Mouse (Mus musculus) midbrain, embryonic 14.5 days (tissue): ENCODE measurements around the gene Sema3g. TPM values are rescaled to one million over a fixed set of nuclear protein-coding genes. Genes with fewer than 3 reads are reported as not detected.

ENCODE experiments used
- ATAC-seq: fragments of 200-750 bp; cut with Nextera tagmentation; 2 replicates; pipeline ENCODE4 v1.8.0; 2017; ENCODE audit warnings: moderate number of reproducible peaks, moderate library complexity; ENCODE audit not compliant: low FRiP score, low TSS enrichment
- DNase-seq: peaks from one replicate; pipeline ENCODE4 v3.0.0-alpha.2; 2015
- H3K27ac ChIP-seq: fragments of 300-500 bp; sonication (generic); replicated peaks from 2 replicates; pipeline ENCODE4 v1.5.1; 2014; ENCODE audit warnings: mild to moderate bottlenecking, low read depth, low read length, moderate library complexity
- H3K27me3 ChIP-seq: fragments of 300-500 bp; sonication (generic); 2 replicates; pipeline ENCODE4 v1.6.1; 2014; ENCODE audit warnings: low read length, control low read depth, mixed read lengths; ENCODE audit not compliant: control insufficient read depth, insufficient read depth
- H3K36me3 ChIP-seq: fragments of 300-500 bp; sonication (generic); 2 replicates; pipeline ENCODE4 v1.6.1; 2014; ENCODE audit warnings: low read length, control low read depth; ENCODE audit not compliant: control insufficient read depth, insufficient read depth
- H3K4me1 ChIP-seq: fragments of 300-500 bp; sonication (generic); 2 replicates; pipeline ENCODE4 v1.6.1; 2014; ENCODE audit warnings: mild to moderate bottlenecking, antibody characterized with exemption, low read length, control low read depth; ENCODE audit not compliant: control insufficient read depth, insufficient read depth
- H3K4me2 ChIP-seq: fragments of 300-500 bp; sonication (generic); 2 replicates; pipeline ENCODE4 v1.6.1; 2014; ENCODE audit warnings: mild to moderate bottlenecking, low read length, moderate library complexity
- H3K4me3 ChIP-seq: fragments of 300-500 bp; sonication (generic); replicated peaks from 2 replicates; pipeline ENCODE4 v1.5.1; 2014; ENCODE audit warnings: low read depth, low read length
- H3K9ac ChIP-seq: fragments of 300-500 bp; sonication (generic); replicated peaks from 2 replicates; pipeline ENCODE4 v1.6.1; 2014; ENCODE audit warnings: mild to moderate bottlenecking, low read length, moderate library complexity
- H3K9me3 ChIP-seq: fragments of 300-500 bp; sonication (generic); 2 replicates; pipeline ENCODE4 v1.6.1; 2016; ENCODE audit warnings: low read length, control low read depth, mixed read lengths; ENCODE audit not compliant: control insufficient read depth
- WGBS: fragments of 180-500 bp; shearing (Covaris S2); extraction: QIAGEN DNeasy Blood & Tissue Kit; methylation state at CpG from one replicate; pipeline ENCODE4 v1.1.7; 2014; 5-methylcytosine and 5-hydroxymethylcytosine counted together
- polyA plus RNA-seq: library from polyadenylated mRNA; unstranded; fragments of >200 nt; fragmentation: Nextera tagmentation; extraction: Ambion mirVana; gene quantifications from 2 replicates; pipeline ENCODE4 v1.2.1, GENCODE M21; 2014

The Sema3g gene
- polyA plus RNA-seq, 1 experiment from 2014 or later: 0.24 TPM

GRCm38 (mm10) chr14:31211854-31212253 is 5.8 kb upstream of the Sema3g start:
- H3K4me1 ChIP-seq: peaks cover 10% of the 10 kb centered on the region; the same call in 1 of the 2 replicates
- no peak overlapping the region for H3K9ac ChIP-seq
- H3K27ac ChIP-seq: no peak overlapping the region
- ATAC-seq: no peak
- no peaks in the 10 kb centered on the region for H3K36me3 ChIP-seq
- DNase-seq: no peak
- H3K4me2 ChIP-seq: no peak overlapping the region
- no peaks in the 10 kb centered on the region for H3K27me3 ChIP-seq
- no peak overlapping the region for H3K4me3 ChIP-seq
- H3K9me3 ChIP-seq: no peaks in the 10 kb centered on the region
- 91% methylated on average over 6 of the region's 6 CpGs for WGBS

DNA sequence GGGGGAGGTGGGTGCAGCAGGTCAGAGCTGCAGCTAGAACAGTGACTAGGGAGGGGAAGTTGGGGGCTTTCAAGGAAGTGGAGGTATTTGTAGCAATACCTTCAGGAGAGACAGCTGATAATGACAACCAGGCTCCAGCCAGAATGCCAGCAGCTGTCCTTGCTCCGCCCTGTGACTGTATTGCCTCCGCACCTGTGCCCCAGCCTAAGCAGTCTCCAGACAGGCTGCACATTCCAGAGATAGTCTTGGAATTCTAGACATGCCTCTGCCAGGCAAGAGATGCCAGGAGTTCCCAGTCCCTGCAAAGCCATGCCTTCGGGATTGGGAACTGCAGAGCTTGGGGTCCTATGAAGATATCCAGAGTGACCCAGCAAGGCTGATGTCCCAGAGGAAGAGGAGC is 5.2 kb upstream of the Sema3g start:
- Histone ChIP-seq H3K36me3 (no peaks in the 10 kb centered on the region), H3K4me2 (no peak overlapping the region), H3K27me3 (no peaks in the 10 kb centered on the region), H3K4me3 (no peak overlapping the region), H3K9me3 (no peaks in the 10 kb centered on the region), H3K4me1 (peaks cover 5% of the 10 kb centered on the region; the same call in 1 of the 2 replicates), H3K9ac (no peak overlapping the region), H3K27ac (no peak overlapping the region)
- 88% methylated on average over 3 of the region's 3 CpGs for WGBS
- DNase-seq (no peak), ATAC-seq (no peak)

DNA sequence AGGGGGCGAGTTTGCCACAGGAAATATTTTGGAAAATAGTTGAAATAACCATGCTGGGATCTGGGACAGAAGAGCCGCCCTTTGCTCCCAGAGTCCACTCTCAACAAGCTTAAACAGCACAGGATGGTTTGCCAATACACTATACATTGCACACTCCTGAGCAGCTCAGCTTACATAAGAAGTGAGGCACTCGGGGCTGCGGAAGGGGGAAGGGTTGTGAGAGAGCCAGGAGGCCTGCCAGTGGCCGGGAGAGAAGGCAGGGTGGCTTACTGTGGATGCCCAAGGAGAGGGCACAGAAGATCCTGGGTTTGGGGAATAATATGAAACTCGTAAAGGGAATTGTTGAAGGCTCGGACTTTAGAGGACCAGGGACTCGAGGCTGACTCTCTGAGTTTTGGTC is 3.8 kb upstream of the Sema3g start:
- H3K9ac ChIP-seq: no peak overlapping the region
- H3K27me3 ChIP-seq: no peaks in the 10 kb centered on the region
- DNase-seq: no peak
- H3K9me3 ChIP-seq: no peaks in the 10 kb centered on the region
- H3K4me1 ChIP-seq: 0 out of 2 replicates have a peak, but pooled peaks cover 5% of the 10 kb centered on the region
- H3K36me3 ChIP-seq: no peaks in the 10 kb centered on the region
- no peak overlapping the region for H3K27ac ChIP-seq
- no peak overlapping the region for H3K4me2 ChIP-seq
- WGBS: 72% methylated on average over 8 of the region's 8 CpGs
- ATAC-seq: no peak
- no peak overlapping the region for H3K4me3 ChIP-seq

DNA sequence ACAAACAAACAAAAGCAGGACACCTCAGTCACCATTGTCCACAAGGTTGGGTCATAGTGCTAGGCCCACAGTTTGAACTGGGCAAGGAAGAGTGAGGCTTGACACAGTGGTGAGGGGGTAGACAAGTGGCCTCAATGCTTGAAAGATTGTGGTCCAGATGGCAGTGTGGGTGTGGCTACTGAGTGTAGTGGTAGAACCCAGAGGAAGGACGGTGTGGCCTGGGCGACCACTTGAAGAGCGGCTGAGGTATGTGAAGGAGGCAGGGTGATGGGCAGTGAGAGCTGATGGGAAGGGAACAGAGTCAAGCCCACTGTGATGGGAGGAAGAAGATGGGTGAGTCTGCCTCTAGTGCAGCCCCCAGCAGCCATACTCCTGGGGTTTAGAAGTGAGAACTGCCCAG is 3.0 kb upstream of the Sema3g start:
- H3K9ac ChIP-seq: no peak overlapping the region
- H3K4me1 ChIP-seq: 0 out of 2 replicates have a peak, but pooled peaks cover 5% of the 10 kb centered on the region
- WGBS: 83% methylated on average over 3 of the region's 3 CpGs
- no peak overlapping the region for H3K27ac ChIP-seq
- no peaks in the 10 kb centered on the region for H3K9me3 ChIP-seq
- no peak for ATAC-seq
- H3K36me3 ChIP-seq: no peaks in the 10 kb centered on the region
- H3K27me3 ChIP-seq: no peaks in the 10 kb centered on the region
- DNase-seq: no peak
- no peak overlapping the region for H3K4me2 ChIP-seq
- no peak overlapping the region for H3K4me3 ChIP-seq

GRCm38 (mm10) chr14:31215157-31216002 is 2.3 kb upstream of the Sema3g start:
- DNase-seq (peak; percentile 87), ATAC-seq (peak; percentile 64)
- WGBS: 34% methylated on average over 15 of the region's 15 CpGs
- Histone ChIP-seq H3K36me3 (no peaks in the 10 kb centered on the region), H3K9me3 (no peaks in the 10 kb centered on the region), H3K9ac (no peak overlapping the region; the same call in 1 of the 2 replicates), H3K4me2 (peak overlapping the region; percentile 6; the same call in 1 of the 2 replicates), H3K27ac (0 out of 2 replicates have a peak overlapping the region, but pooled peaks have one; percentile 20), H3K27me3 (no peaks in the 10 kb centered on the region), H3K4me3 (no peak overlapping the region), H3K4me1 (0 out of 2 replicates have a peak, but pooled peaks cover 5% of the 10 kb centered on the region)

DNA sequence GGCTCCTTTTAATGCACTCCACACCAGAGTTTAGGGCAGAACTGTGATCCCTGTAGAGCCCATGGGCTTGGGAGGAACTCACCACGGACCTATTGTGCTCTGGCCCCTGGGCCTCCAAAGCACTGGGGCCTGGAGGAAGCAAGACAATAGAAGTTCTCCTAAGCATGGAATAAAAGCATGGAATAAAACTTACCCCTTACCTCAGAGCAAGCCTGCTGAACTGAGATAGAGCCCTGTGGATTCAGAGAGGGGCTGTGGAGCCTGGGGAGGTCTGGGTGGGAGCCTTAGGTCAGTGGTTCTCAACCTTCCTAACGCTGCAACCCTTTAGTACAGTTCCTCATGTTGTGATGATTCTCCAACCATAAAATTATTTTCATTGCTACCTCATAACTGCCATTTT is 814 bp upstream of the Sema3g start, which contains the start of gene Nisch:
Nisch (minus strand) TSS at position 101 of the 400 bp plus-strand sequence.
- H3K27ac ChIP-seq: 0 out of 2 replicates have a peak within 1 kb of the TSS, but pooled peaks have one; percentile 20
- H3K27me3 ChIP-seq: no peaks in the 10 kb centered on the region
- no peaks in the 10 kb centered on the region for H3K36me3 ChIP-seq
- no peak within 1 kb of the TSS for H3K4me3 ChIP-seq
- 49% methylated on average over 2 of the region's 2 CpGs for WGBS
- peak within 1 kb of the TSS; percentile 12 for H3K4me2 ChIP-seq
- ATAC-seq (no peak), DNase-seq (no peak)
- H3K4me1 ChIP-seq: 0 out of 2 replicates have a peak, but pooled peaks cover 5% of the 10 kb centered on the region
- H3K9me3 ChIP-seq: no peaks in the 10 kb centered on the region
- H3K9ac ChIP-seq: no peak within 1 kb of the TSS

- no peaks in the 10 kb centered on the region for H3K4me1 ChIP-seq
- no peak for DNase-seq
- WGBS: 67% methylated on average over 4 of the region's 4 CpGs
- no peak overlapping the region for H3K4me3 ChIP-seq
- H3K27me3 ChIP-seq: no peaks in the 10 kb centered on the region
- no peaks in the 10 kb centered on the region for H3K36me3 ChIP-seq
- H3K9me3 ChIP-seq: no peaks in the 10 kb centered on the region
- ATAC-seq: no peak
- no peak overlapping the region for H3K4me2 ChIP-seq
- no peak overlapping the region for H3K9ac ChIP-seq
- no peak overlapping the region for H3K27ac ChIP-seq
These were observed 9.3 kb downstream of the Sema3g start for GRCm38 (mm10) chr14:31226978-31227377.

DNA sequence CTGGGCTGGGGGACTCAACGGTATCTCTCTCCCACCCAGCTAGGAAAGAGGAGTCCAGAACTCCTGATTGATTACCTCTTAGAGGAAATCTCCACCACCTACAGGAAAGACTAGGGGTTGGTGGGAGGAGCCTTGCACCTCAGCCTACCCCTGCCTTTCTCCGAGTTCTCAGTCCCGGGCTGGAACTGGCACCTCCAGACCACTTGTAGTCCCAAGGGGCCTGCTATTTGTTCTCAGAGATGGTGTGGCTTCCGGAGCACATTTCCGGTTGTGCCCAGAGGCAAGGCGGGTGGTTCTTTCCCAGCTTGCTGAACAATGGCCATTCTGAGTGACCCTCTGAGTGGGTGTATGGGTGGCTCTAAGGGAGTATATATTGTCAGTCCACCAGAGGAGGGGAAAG is 10.6 kb downstream of the Sema3g start:
- 79% methylated on average over 6 of the region's 6 CpGs for WGBS
- Histone ChIP-seq H3K27me3 (no peaks in the 10 kb centered on the region), H3K36me3 (no peaks in the 10 kb centered on the region), H3K4me1 (no peaks in the 10 kb centered on the region), H3K9ac (no peak overlapping the region), H3K4me2 (no peak overlapping the region), H3K9me3 (no peaks in the 10 kb centered on the region), H3K27ac (no peak overlapping the region), H3K4me3 (no peak overlapping the region)
- ATAC-seq (no peak), DNase-seq (no peak)

GRCm38 (mm10) chr14:31230442-31230841 is 12.8 kb downstream of the Sema3g start:
- Histone ChIP-seq H3K4me1 (no peaks in the 10 kb centered on the region), H3K9ac (no peak overlapping the region), H3K27ac (no peak overlapping the region), H3K4me2 (no peak overlapping the region), H3K27me3 (no peaks in the 10 kb centered on the region), H3K9me3 (no peaks in the 10 kb centered on the region), H3K4me3 (no peak overlapping the region), H3K36me3 (no peaks in the 10 kb centered on the region)
- WGBS: 75% methylated on average over 8 of the region's 8 CpGs
- DNase-seq: no peak
- no peak for ATAC-seq
